Mouse (Mus musculus) heart, embryonic 11.5 days (tissue): ENCODE results near the gene Ciz1. TPM values are rescaled to one million over a fixed set of nuclear protein-coding genes. Genes with fewer than 3 reads are reported as not detected.

ENCODE experiments used
- ATAC-seq: fragments of 200-750 bp; cut with Nextera tagmentation; replicated peaks from 2 replicates; pipeline ENCODE4 v1.8.0; 2017; ENCODE audit warnings: moderate library complexity; ENCODE audit not compliant: insufficient number of reproducible peaks, low FRiP score, low TSS enrichment
- H3K27ac ChIP-seq: fragments of 300-500 bp; sonication (generic); 2 replicates; pipeline ENCODE4 v1.5.1; 2014; ENCODE audit warnings: mild to moderate bottlenecking, low read depth, low read length
- H3K27me3 ChIP-seq: fragments of 300-500 bp; sonication (generic); 2 replicates; pipeline ENCODE4 v1.6.1; 2014; ENCODE audit warnings: mild to moderate bottlenecking, low read length, mixed read lengths; ENCODE audit not compliant: control insufficient read depth, insufficient read depth
- H3K36me3 ChIP-seq: fragments of 300-500 bp; sonication (generic); 2 replicates; pipeline ENCODE4 v1.6.1; 2014; ENCODE audit warnings: mild to moderate bottlenecking, low read length, moderate library complexity, mixed read lengths; ENCODE audit not compliant: control insufficient read depth, insufficient read depth
- H3K4me1 ChIP-seq: fragments of 300-500 bp; sonication (generic); 2 replicates; pipeline ENCODE4 v1.6.1; 2014; ENCODE audit warnings: low read length; ENCODE audit not compliant: control insufficient read depth, insufficient read depth
- H3K4me2 ChIP-seq: fragments of 300-500 bp; sonication (generic); 2 replicates; pipeline ENCODE4 v1.6.1; 2014; ENCODE audit warnings: mild to moderate bottlenecking, moderate library complexity
- H3K4me3 ChIP-seq: fragments of 300-500 bp; sonication (generic); 2 replicates; pipeline ENCODE4 v1.5.1; 2014; ENCODE audit warnings: low read depth, low read length
- H3K9ac ChIP-seq: fragments of 300-500 bp; sonication (generic); 2 replicates; pipeline ENCODE4 v1.6.1; 2014; ENCODE audit warnings: mild to moderate bottlenecking, low read depth, low read length, moderate library complexity
- H3K9me3 ChIP-seq: fragments of 300-500 bp; sonication (generic); replicated peaks from 2 replicates; pipeline ENCODE4 v1.6.1; 2016; ENCODE audit warnings: low read length; ENCODE audit not compliant: control insufficient read depth
- WGBS: fragments of 180-500 bp; shearing (Covaris S2); extraction: QIAGEN DNeasy Blood & Tissue Kit; methylation state at CpG from one replicate; pipeline ENCODE4 v1.1.7; 2014; ENCODE audit not compliant: insufficient replicate concordance; 5-methylcytosine and 5-hydroxymethylcytosine counted together
- polyA plus RNA-seq: library from polyadenylated mRNA; unstranded; fragments of >200 nt; fragmentation: Nextera tagmentation; extraction: Ambion mirVana; gene quantifications from 2 replicates; pipeline ENCODE4 v1.2.1, GENCODE M21; 2014

Ciz1 gene
- polyA plus RNA-seq, 1 experiment from 2014 or later, result 32.1 TPM

GRCm38 (mm10) chr2:32317791-32318417, 34.2 kb upstream of the Ciz1 start:
- peak overlapping the region; percentile 74 for H3K4me2 ChIP-seq
- no peaks in the 10 kb centered on the region for H3K36me3 ChIP-seq
- H3K9ac ChIP-seq, result peak overlapping the region; percentile 84
- H3K4me3 ChIP-seq, result peak overlapping the region; percentile 47
- peak overlapping the region; percentile 89 for H3K27ac ChIP-seq
- peak; percentile 80 for ATAC-seq
- peaks cover 42% of the 10 kb centered on the region for H3K4me1 ChIP-seq
- H3K9me3 ChIP-seq, result no peaks in the 10 kb centered on the region
- 8% methylated on average over 18 of the region's 19 CpGs for WGBS
- peaks cover 3% of the 10 kb centered on the region for H3K27me3 ChIP-seq

GRCm38 (mm10) chr2:32318709-32319585, 33.2 kb upstream of the Ciz1 start:
- H3K27me3 ChIP-seq, result peaks cover 3% of the 10 kb centered on the region

GRCm38 (mm10) chr2:32319586-32320580, 32.2 kb upstream of the Ciz1 start:
- H3K27ac ChIP-seq, result no peak overlapping the region

More at GRCm38 (mm10) chr2:32318709-32319585, 33.2 kb upstream of the Ciz1 start:
- H3K9me3 ChIP-seq, result no peaks in the 10 kb centered on the region
- no peak for ATAC-seq
- 70% methylated on average over 14 of the region's 14 CpGs for WGBS
- peak overlapping the region; percentile 74 for H3K4me2 ChIP-seq
- peak overlapping the region; percentile 84 for H3K9ac ChIP-seq
- H3K4me3 ChIP-seq, result peak overlapping the region; percentile 47
- no peaks in the 10 kb centered on the region for H3K36me3 ChIP-seq
- peak overlapping the region; percentile 89 for H3K27ac ChIP-seq
- peaks cover 42% of the 10 kb centered on the region for H3K4me1 ChIP-seq

GRCm38 (mm10) chr2:32320721-32321120, 31.4 kb upstream of the Ciz1 start:
- H3K4me2 ChIP-seq, result no peak overlapping the region
- no peak overlapping the region for H3K9ac ChIP-seq
- no peak overlapping the region for H3K4me3 ChIP-seq
- H3K27me3 ChIP-seq, result peaks cover 3% of the 10 kb centered on the region
- H3K4me1 ChIP-seq, result peaks cover 39% of the 10 kb centered on the region
- 60% methylated on average over 11 of the region's 11 CpGs for WGBS
- no peaks in the 10 kb centered on the region for H3K9me3 ChIP-seq
- H3K27ac ChIP-seq, result no peak overlapping the region
- H3K36me3 ChIP-seq, result no peaks in the 10 kb centered on the region
- no peak for ATAC-seq

More at GRCm38 (mm10) chr2:32319586-32320580, 32.2 kb upstream of the Ciz1 start:
- no peak for ATAC-seq
- Histone ChIP-seq H3K4me2 (peak overlapping the region; percentile 74; the same call in 1 of the 2 replicates), H3K9me3 (no peaks in the 10 kb centered on the region), H3K27me3 (peaks cover 3% of the 10 kb centered on the region), H3K4me1 (peaks cover 42% of the 10 kb centered on the region), H3K9ac (no peak overlapping the region), H3K4me3 (no peak overlapping the region), H3K36me3 (no peaks in the 10 kb centered on the region)
- WGBS, result 34% methylated on average over 9 of the region's 9 CpGs

- H3K36me3 ChIP-seq, result no peaks in the 10 kb centered on the region
- ATAC-seq, result no peak
- no peak overlapping the region for H3K4me3 ChIP-seq
- 60% methylated on average over 9 of the region's 9 CpGs for WGBS
- no peaks in the 10 kb centered on the region for H3K9me3 ChIP-seq
- no peak overlapping the region for H3K4me2 ChIP-seq
- H3K4me1 ChIP-seq, result peaks cover 33% of the 10 kb centered on the region
- peaks cover 3% of the 10 kb centered on the region for H3K27me3 ChIP-seq
- H3K9ac ChIP-seq, result no peak overlapping the region
- H3K27ac ChIP-seq, result peak overlapping the region; percentile 17; the same call in 1 of the 2 replicates
Observed at GRCm38 (mm10) chr2:32321591-32322298, 30.4 kb upstream of the Ciz1 start.

GRCm38 (mm10) chr2:32322754-32323741, 29.1 kb upstream of the Ciz1 start:
- Histone ChIP-seq H3K4me2 (no peak overlapping the region), H3K27me3 (no peaks in the 10 kb centered on the region), H3K9me3 (no peaks in the 10 kb centered on the region), H3K4me1 (peaks cover 20% of the 10 kb centered on the region), H3K4me3 (no peak overlapping the region), H3K27ac (no peak overlapping the region), H3K9ac (no peak overlapping the region), H3K36me3 (no peaks in the 10 kb centered on the region)
- WGBS, result 76% methylated on average over 7 of the region's 7 CpGs
- no peak for ATAC-seq

- Histone ChIP-seq H3K4me1 (peaks cover 10% of the 10 kb centered on the region), H3K9ac (no peak overlapping the region), H3K27me3 (no peaks in the 10 kb centered on the region), H3K9me3 (no peaks in the 10 kb centered on the region), H3K4me3 (no peak overlapping the region), H3K4me2 (no peak overlapping the region), H3K27ac (no peak overlapping the region), H3K36me3 (no peaks in the 10 kb centered on the region)
- ATAC-seq, result no peak
- 48% methylated on average over 4 of the region's 4 CpGs for WGBS
Observed at GRCm38 (mm10) chr2:32324322-32324721, 27.8 kb upstream of the Ciz1 start.
